16 mouse cellular contexts compared by ENCODE assay signal in genomic region chr9:43660896-43661563, GRCm38 (mm10).
DNase-seq lines count a peak whose midpoint lies in the region; ATAC-seq and TF ChIP-seq lines count a peak whose summit lies in the region.
"Had no signal": no experiment of that assay in that cellular context is flagged by ENCODE, and none has a peak within 500 bp of the region (broad histone marks: within the 10 kb centered on the region; RNA-seq: fewer than 3 reads in every experiment).

No protein-coding gene starts in this region.

- H3K4me3 ChIP-seq in hindbrain, embryonic 11.5 days (ENCODE audit: low read depth, low read length), result no peak overlapping the region
- H3K4me3 ChIP-seq in hindbrain, postnatal 0 days (ENCODE audit: low read length), result no peak overlapping the region
- H3K4me3 ChIP-seq in midbrain, embryonic 11.5 days (ENCODE audit: low read depth, low read length), result no peak overlapping the region
- H3K4me3 ChIP-seq in midbrain, embryonic 15.5 days, result no peak overlapping the region
- H3K4me3 ChIP-seq in lung, postnatal 0 days (ENCODE audit: low read depth, low read length), result no peak overlapping the region
- H3K4me3 ChIP-seq: heart, embryonic 10.5 days; limb, embryonic 13.5 days had no signal

- DNase-seq in embryo, embryonic 10.5 days (ENCODE audit: low spot score), result peak; percentile 27
- no peak for DNase-seq in embryo, embryonic 9.5 days (ENCODE audit: extremely low spot score)
- DNase-seq in hindbrain, embryonic 11.5 days (ENCODE audit: low spot score), result peak; percentile 36
- DNase-seq in hindbrain, postnatal 0 days (ENCODE audit: low spot score), result no peak
- DNase-seq in midbrain, embryonic 11.5 days (ENCODE audit: low spot score, missing footprints), result peak; percentile 73
- peak; percentile 52 for DNase-seq in retina, embryonic 14.5 days (ENCODE audit: low spot score)
- DNase-seq in lung, postnatal 0 days (ENCODE audit: low spot score), result no peak
- DNase-seq: adrenal gland, adult 8-10 months; gastrocnemius, postnatal 14 days; heart, postnatal 10 days; kidney, postnatal 14 days; lung, postnatal 10 days had no signal

- ATAC-seq in hindbrain, embryonic 11.5 days (ENCODE audit: low FRiP score), result no peak
- no peak for ATAC-seq in hindbrain, postnatal 0 days
- ATAC-seq in midbrain, embryonic 11.5 days (ENCODE audit: low FRiP score), result no peak
- no peak for ATAC-seq in midbrain, embryonic 15.5 days (replicated peaks)
- no peak for ATAC-seq in lung, postnatal 0 days

- no peak overlapping the region for H3K9ac ChIP-seq in hindbrain, embryonic 11.5 days (ENCODE audit: low read depth, low read length)
- H3K9ac ChIP-seq in hindbrain, postnatal 0 days (replicated peaks; ENCODE audit: low read length), result no peak overlapping the region
- no peak overlapping the region for H3K9ac ChIP-seq in midbrain, embryonic 11.5 days (ENCODE audit: low read length)
- no peak overlapping the region for H3K9ac ChIP-seq in midbrain, embryonic 15.5 days
- H3K9ac ChIP-seq in lung, postnatal 0 days (replicated peaks; ENCODE audit: low read depth), result no peak overlapping the region
- H3K9ac ChIP-seq: limb, embryonic 13.5 days; liver, embryonic 14.5 days had no signal

- H3K9me3 ChIP-seq in hindbrain, embryonic 11.5 days (ENCODE audit: control insufficient read depth, low read length), result no peaks in the 10 kb centered on the region
- H3K9me3 ChIP-seq in hindbrain, postnatal 0 days (ENCODE audit: low read length), result no peaks in the 10 kb centered on the region
- H3K9me3 ChIP-seq in midbrain, embryonic 11.5 days (ENCODE audit: control insufficient read depth, low read length), result no peaks in the 10 kb centered on the region
- no peaks in the 10 kb centered on the region for H3K9me3 ChIP-seq in midbrain, embryonic 15.5 days
- no peaks in the 10 kb centered on the region for H3K9me3 ChIP-seq in lung, postnatal 0 days (ENCODE audit: low read length)
- H3K9me3 ChIP-seq: heart, embryonic 10.5 days; limb, embryonic 13.5 days had no signal

- no peaks in the 10 kb centered on the region for H3K27me3 ChIP-seq in hindbrain, embryonic 11.5 days (ENCODE audit: control insufficient read depth, insufficient read depth, low read length)
- H3K27me3 ChIP-seq in hindbrain, postnatal 0 days (ENCODE audit: insufficient read depth, low read length), result no peaks in the 10 kb centered on the region
- H3K27me3 ChIP-seq in midbrain, embryonic 11.5 days (ENCODE audit: control insufficient read depth, insufficient read depth, low read length), result no peaks in the 10 kb centered on the region
- H3K27me3 ChIP-seq in midbrain, embryonic 15.5 days (replicated peaks), result no peaks in the 10 kb centered on the region
- no peaks in the 10 kb centered on the region for H3K27me3 ChIP-seq in lung, postnatal 0 days (replicated peaks; ENCODE audit: insufficient read depth, low read length)
- H3K27me3 ChIP-seq: limb, embryonic 13.5 days had no signal

- no peaks in the 10 kb centered on the region for H3K4me1 ChIP-seq in hindbrain, embryonic 11.5 days (replicated peaks; ENCODE audit: control insufficient read depth, insufficient read depth, low read length)
- H3K4me1 ChIP-seq in hindbrain, postnatal 0 days (ENCODE audit: insufficient read depth, low read length), result no peaks in the 10 kb centered on the region
- no peaks in the 10 kb centered on the region for H3K4me1 ChIP-seq in midbrain, embryonic 11.5 days (ENCODE audit: control insufficient read depth, insufficient read depth, low read length)
- H3K4me1 ChIP-seq in midbrain, embryonic 15.5 days, result no peaks in the 10 kb centered on the region
- no peaks in the 10 kb centered on the region for H3K4me1 ChIP-seq in lung, postnatal 0 days (ENCODE audit: insufficient read depth, low read depth, low read length)
- H3K4me1 ChIP-seq: limb, embryonic 13.5 days had no signal

- no peaks in the 10 kb centered on the region for H3K36me3 ChIP-seq in hindbrain, embryonic 11.5 days (ENCODE audit: control insufficient read depth, insufficient read depth, low read length)
- no peaks in the 10 kb centered on the region for H3K36me3 ChIP-seq in hindbrain, postnatal 0 days (ENCODE audit: insufficient read depth, low read length)
- no peaks in the 10 kb centered on the region for H3K36me3 ChIP-seq in midbrain, embryonic 11.5 days (ENCODE audit: control insufficient read depth, insufficient read depth, low read length)
- H3K36me3 ChIP-seq in midbrain, embryonic 15.5 days (replicated peaks), result no peaks in the 10 kb centered on the region
- H3K36me3 ChIP-seq in lung, postnatal 0 days (ENCODE audit: insufficient read depth, low read length), result no peaks in the 10 kb centered on the region
- H3K36me3 ChIP-seq: heart, embryonic 10.5 days; limb, embryonic 13.5 days had no signal

- TF ChIP-seq CTCF in hindbrain, postnatal 0 days (IDR thresholded peaks at IDR 0.05; ENCODE audit: low read depth), result no peak
- no peak for TF ChIP-seq CTCF in lung, postnatal 0 days (IDR thresholded peaks at IDR 0.05)

- peak overlapping the region; percentile 30; the same call in 1 of the 2 replicates for H3K27ac ChIP-seq in hindbrain, embryonic 11.5 days (ENCODE audit: low read depth, low read length)
- no peak overlapping the region for H3K27ac ChIP-seq in hindbrain, postnatal 0 days
- no peak overlapping the region for H3K27ac ChIP-seq in midbrain, embryonic 11.5 days (ENCODE audit: low read depth, low read length)
- H3K27ac ChIP-seq in midbrain, embryonic 15.5 days, result no peak overlapping the region
- H3K27ac ChIP-seq in lung, postnatal 0 days (ENCODE audit: low read length), result no peak overlapping the region
- H3K27ac ChIP-seq: heart, embryonic 10.5 days; limb, embryonic 13.5 days; liver, embryonic 14.5 days had no signal

- no peak overlapping the region for H3K4me2 ChIP-seq in hindbrain, embryonic 11.5 days (replicated peaks; ENCODE audit: low read depth, low read length)
- no peak overlapping the region for H3K4me2 ChIP-seq in hindbrain, postnatal 0 days (ENCODE audit: low read depth, low read length)
- H3K4me2 ChIP-seq in midbrain, embryonic 11.5 days, result no peak overlapping the region
- no peak overlapping the region for H3K4me2 ChIP-seq in midbrain, embryonic 15.5 days
- H3K4me2 ChIP-seq in lung, postnatal 0 days (replicated peaks; ENCODE audit: low read depth, low read length), result no peak overlapping the region
- H3K4me2 ChIP-seq: limb, embryonic 13.5 days had no signal

- 39% methylated on average over 11 of the region's 11 CpGs for WGBS in hindbrain, embryonic 11.5 days
- 42% methylated on average over 11 of the region's 11 CpGs for WGBS in hindbrain, postnatal 0 days
- 66% methylated on average over 11 of the region's 11 CpGs for WGBS in midbrain, embryonic 11.5 days
- 59% methylated on average over 11 of the region's 11 CpGs for WGBS in midbrain, embryonic 15.5 days
- WGBS in lung, postnatal 0 days, result 22% methylated on average over 11 of the region's 11 CpGs

- TF ChIP-seq EP300 in lung, postnatal 0 days (IDR thresholded peaks at IDR 0.05), result no peak

Comparison
In these comparisons a context has a peak if more than half of its experiments do, and no peak if none do; other contexts are left out.
1. DNase-seq: peak in embryo, embryonic 10.5 days (single experiment), hindbrain, embryonic 11.5 days (single experiment), midbrain, embryonic 11.5 days (single experiment) and retina, embryonic 14.5 days (single experiment); none in embryo, embryonic 9.5 days (single experiment), hindbrain, postnatal 0 days (single experiment) and lung, postnatal 0 days (single experiment).